Mouse (Mus musculus) ZHBTc4 (cell line): ENCODE measurements around the gene Scrn1.

Source experiments
- DNase-seq: peaks from one replicate; pipeline ENCODE4 v3.0.0-alpha.2; 2011; ENCODE audit warnings: low read depth, low spot score

Scrn1 gene

DNA sequence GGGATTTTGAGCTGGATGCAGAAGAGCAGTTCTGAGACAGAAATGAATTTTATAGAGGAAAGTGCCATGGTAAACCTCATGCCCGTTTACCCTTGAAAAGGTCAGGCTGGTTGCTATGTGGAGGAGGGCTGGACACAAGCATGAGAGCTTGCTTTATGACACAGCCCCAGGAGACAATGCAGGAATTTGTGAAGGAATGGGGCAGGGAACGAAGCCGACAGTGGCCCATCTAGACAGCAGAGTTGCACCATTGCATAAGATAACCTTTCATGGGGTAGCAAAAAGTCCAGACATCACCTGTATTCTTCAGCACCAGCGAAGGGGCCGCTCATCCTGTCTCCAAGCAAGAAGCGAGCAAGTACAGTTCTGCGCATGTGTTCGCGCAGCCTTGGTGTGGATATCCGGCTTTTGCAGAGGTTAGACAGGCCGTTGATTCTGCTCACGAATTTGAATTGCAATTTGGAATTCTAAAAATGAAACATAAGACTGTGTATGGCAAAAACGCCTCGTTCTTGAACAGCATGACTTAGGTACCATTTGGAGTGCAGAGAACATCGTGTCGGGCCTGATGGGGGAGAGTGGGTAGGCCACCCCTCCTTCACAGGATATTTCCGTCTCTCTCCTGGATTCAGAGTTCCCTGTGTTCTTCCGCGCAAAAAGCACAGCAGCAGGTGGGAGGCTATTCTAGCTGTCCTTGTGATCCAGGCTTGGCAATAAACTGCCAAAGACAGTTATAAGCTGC lies 90.2 kb downstream of the Scrn1 start:
- DNase-seq: peak; percentile 60

DNA sequence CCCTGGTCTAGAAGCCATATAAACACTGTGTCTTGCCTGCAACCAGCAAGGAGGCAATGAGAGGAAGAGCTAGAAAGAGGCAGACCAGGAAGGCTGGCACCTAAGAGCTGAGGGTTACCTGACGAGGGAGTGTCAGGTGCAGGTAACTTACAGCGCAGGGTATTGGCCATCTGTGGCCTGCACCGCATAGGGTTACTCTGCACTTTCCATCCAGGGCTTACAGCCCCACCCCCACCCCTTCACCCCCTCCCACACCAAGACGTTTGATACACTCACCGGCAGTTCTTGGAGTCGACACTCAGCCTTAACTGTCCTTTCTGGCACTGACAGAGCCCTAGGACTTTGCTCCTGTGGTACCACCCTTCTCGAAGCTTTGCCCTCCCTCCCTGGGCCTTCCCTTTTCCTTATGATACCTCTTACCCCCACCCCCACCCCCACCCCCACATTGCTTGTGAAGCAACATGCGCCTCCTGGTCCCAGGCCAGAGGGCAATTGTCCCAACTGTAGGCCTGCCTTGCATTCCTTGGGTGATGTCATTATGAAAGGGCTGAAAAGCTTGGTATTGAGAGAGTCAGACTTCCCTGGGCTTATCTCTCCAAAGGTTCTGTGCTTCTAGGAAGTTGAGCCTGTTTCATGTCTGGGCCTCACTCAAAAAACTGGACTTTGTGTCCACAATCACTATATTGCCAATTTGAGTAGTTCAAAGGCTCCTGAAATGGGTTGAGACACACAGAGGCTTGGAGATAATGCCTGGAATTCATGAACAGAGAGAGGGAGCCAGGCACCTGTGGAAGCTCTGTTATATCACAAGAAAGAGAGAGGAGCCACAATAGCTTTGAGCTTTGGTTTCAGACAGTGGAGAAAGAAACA lies 93.2 kb downstream of the Scrn1 start:
- DNase-seq: no peak

DNA sequence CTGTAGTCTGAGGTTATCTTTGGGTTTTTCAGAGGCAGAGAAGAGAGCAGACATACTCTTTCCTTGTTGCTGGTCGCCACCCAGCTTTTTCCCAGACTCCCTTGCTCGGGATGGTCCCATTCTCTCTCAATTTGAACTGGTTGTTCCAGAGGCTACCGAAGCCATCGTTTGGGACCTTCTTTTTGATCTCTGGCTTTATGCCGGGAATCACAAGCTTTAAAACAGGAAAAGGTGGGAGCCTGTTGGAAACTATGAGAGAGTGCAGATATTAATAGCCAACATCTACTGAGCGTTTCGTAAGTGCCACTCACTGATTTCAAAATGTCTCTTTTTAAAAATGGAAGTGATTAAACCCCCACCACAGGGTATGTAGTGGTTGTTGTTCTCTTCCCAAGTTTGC lies 94.4 kb downstream of the Scrn1 start:
- no peak for DNase-seq

DNA sequence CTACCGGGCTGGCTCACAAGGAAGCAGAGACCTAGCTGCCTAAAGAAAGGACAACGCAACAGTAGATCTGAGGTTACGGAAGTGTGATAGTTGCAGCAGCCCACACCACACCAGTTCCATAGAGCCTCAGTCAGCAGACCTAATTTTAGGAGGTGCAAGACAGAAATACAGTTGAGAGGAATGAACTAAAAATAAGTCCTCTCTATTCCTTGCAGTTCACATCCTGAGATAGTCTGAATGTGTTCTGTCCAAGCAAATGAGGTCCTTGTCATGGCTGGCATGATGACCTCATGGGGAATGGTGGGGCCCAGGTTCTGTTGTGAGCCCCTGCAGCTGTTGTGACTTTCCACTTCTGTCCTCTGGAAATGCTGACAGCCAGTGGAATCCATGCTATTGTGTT lies 98.9 kb downstream of the Scrn1 start:
- DNase-seq: no peak

DNA sequence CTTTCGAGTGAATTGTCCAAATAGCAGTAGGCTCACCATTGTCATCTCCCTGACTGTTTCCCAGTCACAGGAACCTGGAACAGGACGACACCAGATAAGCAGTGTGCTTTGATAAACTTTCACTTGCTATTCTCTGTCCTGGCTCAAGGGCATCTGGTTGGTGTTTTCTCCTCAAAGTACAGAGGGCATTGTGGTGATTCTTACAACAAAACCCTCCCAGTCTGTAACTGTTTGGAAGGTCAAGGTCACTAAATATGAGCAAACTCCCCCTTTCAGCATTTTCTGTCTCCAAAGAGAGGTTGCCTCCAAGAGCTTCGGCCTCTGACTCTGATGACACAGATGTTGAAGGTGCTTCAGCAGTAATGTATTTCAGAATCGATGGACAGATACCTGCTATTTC lies 101.4 kb downstream of the Scrn1 start:
- DNase-seq: no peak

DNA sequence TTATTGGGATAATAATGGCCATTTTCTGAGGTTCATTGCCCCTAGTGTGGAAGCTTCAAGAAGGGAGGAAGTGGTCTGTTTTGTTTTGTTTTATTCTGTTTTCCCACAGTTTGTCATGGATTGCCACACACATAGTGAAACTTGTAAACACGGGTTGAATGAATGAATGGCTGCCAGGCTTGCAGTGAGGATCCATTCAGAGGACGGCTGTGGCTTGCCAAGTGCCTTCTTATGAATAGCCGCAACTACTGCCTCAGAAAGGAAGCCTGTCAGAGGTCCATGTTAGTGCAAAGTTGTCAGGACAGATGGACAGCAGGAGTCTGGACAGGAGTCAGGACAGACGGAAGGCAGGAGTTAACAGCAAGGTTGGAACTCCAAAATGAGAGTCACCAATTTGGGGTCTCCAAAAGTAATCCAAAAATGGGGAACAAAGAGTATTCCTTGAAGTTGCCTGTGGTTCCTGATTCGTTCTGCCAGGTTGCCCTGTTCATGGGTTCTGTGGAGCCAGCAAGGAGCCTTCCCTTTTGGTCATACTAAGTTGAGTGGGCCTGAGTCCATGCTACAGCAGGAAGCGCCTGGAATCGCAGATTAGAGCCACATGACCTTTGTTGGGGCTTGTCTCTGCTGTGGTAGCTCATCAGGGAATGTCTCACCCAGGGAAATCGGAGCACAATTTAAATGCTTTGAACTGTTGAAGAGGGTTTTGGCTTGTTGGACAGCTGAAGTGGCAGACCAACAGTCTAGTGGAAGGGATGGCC lies 102.4 kb downstream of the Scrn1 start:
- DNase-seq: no peak

DNA sequence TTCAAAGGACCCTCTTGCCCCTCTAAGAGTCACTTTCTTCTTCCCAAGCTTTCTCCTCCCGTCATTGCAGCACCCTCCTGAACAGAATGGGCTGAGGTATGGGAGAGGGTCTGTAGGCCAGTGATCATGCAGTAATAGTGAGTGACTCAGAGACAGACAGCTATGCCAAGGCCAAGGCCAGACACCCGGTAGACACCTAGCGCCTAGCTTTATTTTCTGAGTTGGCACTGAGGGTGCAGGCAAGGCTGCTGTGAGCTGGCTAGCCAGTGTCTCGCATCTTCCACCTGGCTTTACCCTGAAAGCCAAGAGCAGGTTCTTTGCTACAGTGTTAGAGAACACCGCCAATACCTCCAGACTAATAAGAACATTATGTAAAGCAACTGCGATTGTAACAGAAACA lies 103.5 kb downstream of the Scrn1 start:
- DNase-seq: no peak

DNA sequence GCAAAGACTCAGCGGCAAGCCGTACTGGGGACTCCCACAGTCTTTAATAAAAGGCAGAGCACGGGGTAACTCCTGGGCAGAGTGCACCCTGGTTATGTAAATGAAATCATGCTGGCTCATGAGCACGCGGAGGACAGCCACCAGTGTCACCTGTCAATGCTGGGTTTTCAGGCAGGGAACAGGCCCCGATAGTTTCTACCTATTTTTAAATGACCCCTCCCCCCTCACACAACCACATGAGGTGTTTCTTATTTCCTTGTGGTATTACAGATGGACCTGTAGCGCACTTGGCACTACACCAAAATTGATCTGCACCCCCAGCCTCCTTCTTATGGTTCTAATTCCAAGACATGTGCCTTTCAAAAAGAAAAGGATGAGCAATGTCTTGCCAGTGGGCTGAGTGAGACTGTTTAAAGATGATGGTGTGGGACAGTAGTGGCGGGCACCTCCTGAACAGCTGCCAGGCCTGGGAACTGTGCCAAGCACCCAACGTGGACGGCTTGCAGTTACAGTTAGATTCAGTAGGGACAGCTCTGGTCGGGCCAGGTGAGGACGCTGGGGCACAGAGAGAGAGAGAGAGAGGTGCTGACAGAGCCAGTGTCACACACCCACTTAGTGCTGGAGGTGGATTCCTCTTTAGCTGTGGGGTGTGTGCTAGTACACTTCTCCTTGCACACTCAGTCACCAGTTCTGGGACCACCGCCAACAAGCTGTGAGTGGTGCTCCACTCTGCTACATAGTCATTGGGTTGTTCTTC lies 105.2 kb downstream of the Scrn1 start:
- DNase-seq: no peak

DNA sequence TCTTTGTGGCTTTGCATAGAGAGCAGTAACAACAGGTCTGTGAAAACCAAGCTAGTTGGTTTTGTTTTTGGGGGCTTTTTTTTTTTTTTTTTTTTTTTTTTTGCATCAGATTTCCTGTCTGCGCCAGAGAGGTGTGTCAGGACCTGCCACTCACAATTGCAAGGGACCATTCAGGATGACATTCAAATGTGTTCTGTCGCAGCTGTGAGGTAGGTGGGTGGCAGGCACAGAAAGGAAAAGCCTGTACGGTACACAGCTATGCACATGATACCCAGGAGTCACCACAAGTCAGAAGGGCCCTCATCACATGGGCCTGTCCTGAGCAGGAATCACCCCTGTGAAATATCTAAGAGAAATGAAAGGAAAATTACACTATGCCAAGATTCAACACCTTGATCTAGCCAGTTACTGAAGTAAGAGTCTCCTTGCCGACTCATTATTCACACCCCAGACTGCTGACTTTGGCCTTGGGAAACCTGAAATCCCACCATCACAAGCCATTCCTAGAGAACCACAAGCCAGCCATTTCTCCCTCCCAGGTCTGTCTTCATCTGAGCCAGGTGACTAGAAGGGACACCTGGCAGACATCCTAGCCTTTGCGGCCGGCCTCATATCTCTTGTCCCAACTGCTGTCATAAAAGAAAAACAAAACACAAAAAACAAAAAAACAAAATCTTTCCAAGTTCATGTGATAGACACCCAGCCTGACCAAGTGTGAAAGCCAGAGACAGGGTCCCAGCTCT lies 105.9 kb downstream of the Scrn1 start:
- no peak for DNase-seq

DNA sequence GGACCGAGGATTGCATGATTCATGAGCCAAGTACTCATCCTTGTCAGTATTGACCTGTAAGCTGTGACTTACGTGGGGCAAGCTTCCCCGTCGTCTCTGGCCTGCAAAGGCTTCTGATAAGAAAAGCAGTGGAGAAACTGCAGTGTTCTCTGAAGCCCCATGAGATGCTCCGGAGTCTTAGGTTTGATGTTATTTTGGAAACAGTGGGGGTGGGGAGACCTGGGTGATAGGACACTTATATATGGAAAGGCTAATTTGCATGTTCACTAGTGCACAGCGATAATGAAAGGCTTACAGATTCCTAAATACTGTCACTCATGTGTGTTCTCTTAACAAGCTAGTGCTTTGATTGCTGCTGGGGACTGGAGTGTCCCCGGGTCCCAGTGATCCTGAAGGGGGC lies 106.6 kb downstream of the Scrn1 start:
- DNase-seq: no peak
